Comparison of ENCODE assay signal across 8 mouse cellular contexts in genomic region chr8:95887578-95888284, GRCm38 (mm10). TPM values are rescaled to one million over a fixed set of nuclear protein-coding genes. Genes with fewer than 3 reads are reported as not detected.
DNase-seq lines count a peak whose midpoint lies in the region; ATAC-seq and TF ChIP-seq lines count a peak whose summit lies in the region.

No protein-coding gene starts in this region.

- ATAC-seq in forebrain, embryonic 15.5 days (replicated peaks): peak; percentile 97
- 0 out of 2 replicates have a peak, but pooled peaks have one; percentile 11 for ATAC-seq in neutrophil, adult 5-6 weeks (ENCODE audit: extremely low read depth, insufficient number of reproducible peaks, low FRiP score, poor library complexity, severe bottlenecking)

- peak overlapping the region; percentile 85 for H3K9ac ChIP-seq in ES-E14 (ENCODE audit: insufficient read depth, low read depth, low read length, poor library complexity, severe bottlenecking)
- H3K9ac ChIP-seq in forebrain, embryonic 15.5 days (replicated peaks): peak overlapping the region; percentile 75

- H3K9me3 ChIP-seq in ES-E14 (ENCODE audit: control insufficient read depth, insufficient read depth, low read depth, low read length): no peaks in the 10 kb centered on the region
- no peaks in the 10 kb centered on the region for H3K9me3 ChIP-seq in forebrain, embryonic 15.5 days

- no peak for DNase-seq in ES-E14 (ENCODE audit: low read depth, low spot score)
- peak; percentile 89 for DNase-seq in cerebellum, adult 11-12 months
- DNase-seq in heart, postnatal 25 days (ENCODE audit: low spot score): peak; percentile 78
- DNase-seq in layer of hippocampus, adult 2 months (ENCODE audit: low spot score in 2 of 2): peak; percentile 85 to 86
- DNase-seq in lung, adult 2 months: peak; percentile 76
- peak; percentile 76 for DNase-seq in testis, postnatal 14 days (ENCODE audit: low spot score)

- intact Hi-C loops in heart, postnatal 25 days (cut with DNase I): loop anchor here (5.0 kb wide), 2 partner anchors 35 to 80 kb away; partner anchors contain the start of genes Cnot1 and Slc38a7

- no peaks in the 10 kb centered on the region for H3K27me3 ChIP-seq in forebrain, embryonic 15.5 days

- H3K4me2 ChIP-seq in forebrain, embryonic 15.5 days (replicated peaks): peak overlapping the region; percentile 85

- TF ChIP-seq POLR2A in lung, adult 2 months (IDR thresholded peaks at IDR 0.05; ENCODE audit: borderline replicate concordance, extremely low read depth, low read depth, low read length): no peak

- in situ Hi-C loops in ES-E14 (cut with MboI; ENCODE audit: low sequenced_read_pairs in 2 of 2, unreplicated experiment in 2 of 2): no loop called here

- under 1% methylated on average over 38 of the region's 38 CpGs for WGBS in forebrain, embryonic 15.5 days
- under 1% methylated on average over 38 of the region's 38 CpGs for WGBS in lung, adult 2 months

- peak overlapping the region; percentile 36; the same call in 1 of the 2 replicates for H3K27ac ChIP-seq in ES-E14 (ENCODE audit: insufficient read depth, low read depth, low read length, poor library complexity, severe bottlenecking)
- H3K27ac ChIP-seq in forebrain, embryonic 15.5 days (replicated peaks): peak overlapping the region; percentile 77
- H3K27ac ChIP-seq in layer of hippocampus, adult 2 months: peak overlapping the region; percentile 96

- H3K4me3 ChIP-seq in ES-E14 (ENCODE audit: insufficient read depth in 1 of 2, low read depth in 1 of 2, low read length in 2 of 2, poor library complexity in 1 of 2, severe bottlenecking in 1 of 2): peak overlapping the region; percentile 82 to 95
- H3K4me3 ChIP-seq in forebrain, embryonic 15.5 days: peak overlapping the region; percentile 100
- peak overlapping the region; percentile 98 for H3K4me3 ChIP-seq in layer of hippocampus, adult 2 months
- peak overlapping the region; percentile 77 for H3K4me3 ChIP-seq in lung, adult 2 months (replicated peaks; ENCODE audit: extremely low read depth, low read depth, low read length)

- 0 out of 2 replicates have a peak, but pooled peaks cover 2% of the 10 kb centered on the region for H3K36me3 ChIP-seq in ES-E14 (ENCODE audit: control insufficient read depth, insufficient read depth, low read length, poor library complexity, severe bottlenecking)
- H3K36me3 ChIP-seq in forebrain, embryonic 15.5 days: no peaks in the 10 kb centered on the region

- TF ChIP-seq CTCF in layer of hippocampus, adult 2 months (conservative IDR thresholded peaks at IDR 0.05): no peak
- no peak for TF ChIP-seq CTCF in lung, adult 2 months (IDR thresholded peaks at IDR 0.05; ENCODE audit: insufficient read depth, low read length)

- 0 out of 4 replicates have a peak, but pooled peaks cover 0 to 4% of the 10 kb centered on the region in 2 experiments for H3K4me1 ChIP-seq in ES-E14 (ENCODE audit: control insufficient read depth in 2 of 2, insufficient read depth in 2 of 2, low read length in 2 of 2, poor library complexity in 1 of 2)
- peaks cover 23% of the 10 kb centered on the region for H3K4me1 ChIP-seq in forebrain, embryonic 15.5 days
- H3K4me1 ChIP-seq in lung, adult 2 months (ENCODE audit: control insufficient read depth, insufficient read depth, low read length): peaks cover 6% of the 10 kb centered on the region

TF ChIP-seq in ES-E14, 5 proteins besides CTCF, POLR2A, EP300 and RAD21:
- no peak for TF ChIP-seq ZNF384 (IDR thresholded peaks at IDR 0.05; ENCODE audit: low read depth, low read length)
- no peak for TF ChIP-seq CHD2 (IDR thresholded peaks at IDR 0.05; ENCODE audit: low read depth, low read length)
- no peak for TF ChIP-seq MAFK (IDR thresholded peaks at IDR 0.05; ENCODE audit: insufficient read depth, low read depth, low read length)
- TF ChIP-seq ZC3H11A (IDR thresholded peaks at IDR 0.05; ENCODE audit: borderline replicate concordance, low read depth, low read length): no peak
- no peak for TF ChIP-seq HCFC1 (IDR thresholded peaks at IDR 0.05; ENCODE audit: borderline replicate concordance, insufficient read depth, low read length)

RNA-seq across cellular contexts. Expression of gene Got2, which starts 0.6 kb away (rescaled TPM):
- total RNA-seq in ES-E14 (2012; rRNA removed): 190 and 199 TPM in 2 replicates
- polyA plus RNA-seq in forebrain, embryonic 15.5 days (2015; fragmentation: Nextera tagmentation; extraction: Ambion mirVana): 156 and 160 TPM in 2 replicates
- total RNA-seq in heart, postnatal 25 days (2021): 100 to 1,000 TPM; 828 to 869 TPM
- total RNA-seq in layer of hippocampus, adult 2 months (2021): 100 to 1,000 TPM; 222 to 232 TPM
- polyA plus RNA-seq in lung, adult 2 months (2012; rRNA removed): 51.4 and 70.8 TPM in 2 replicates
- total RNA-seq in neutrophil, adult 5-6 weeks (2017): 55.4 and 55.7 TPM in 2 replicates

RNA-seq across cellular contexts. Expression of gene Slc38a7, which starts 34.4 kb away (rescaled TPM):
- total RNA-seq in ES-E14 (2012; rRNA removed): 47.9 and 79.9 TPM in 2 replicates
- 28.5 and 28.9 TPM in 2 replicates for polyA plus RNA-seq in forebrain, embryonic 15.5 days (2015; fragmentation: Nextera tagmentation; extraction: Ambion mirVana)
- total RNA-seq in heart, postnatal 25 days (2021): 10 to 100 TPM; 11.5 to 13.0 TPM
- 10 to 100 TPM; 30.0 to 31.0 TPM for total RNA-seq in layer of hippocampus, adult 2 months (2021)
- polyA plus RNA-seq in lung, adult 2 months (2012; rRNA removed): 21.8 and 26.3 TPM in 2 replicates
- 13.0 and 14.6 TPM in 2 replicates for total RNA-seq in neutrophil, adult 5-6 weeks (2017)

Comparison
In these comparisons a context has a peak if more than half of its experiments do, and no peak if none do; other contexts are left out.
1. H3K27ac ChIP-seq: peak in every context shown above with its lines; median percentile 96 in layer of hippocampus, adult 2 months; 77 in forebrain, embryonic 15.5 days; 36 in ES-E14.